Mouse (Mus musculus) heart, adult 9 months (tissue): ENCODE measurements at regions not wholly inside any gene's neighbourhood (a gene's known extent, or its start where the extent isn't known, plus 50 kb on each side); places are given as distances from the start of the nearest gene placed in this dataset.

ENCODE experiments used
- DNase-seq, 2 experiments: peaks; one replicate each; pipeline ENCODE4 v3.0.0; 2022; ENCODE audit warnings: low spot score in 2 of 2

DNA sequence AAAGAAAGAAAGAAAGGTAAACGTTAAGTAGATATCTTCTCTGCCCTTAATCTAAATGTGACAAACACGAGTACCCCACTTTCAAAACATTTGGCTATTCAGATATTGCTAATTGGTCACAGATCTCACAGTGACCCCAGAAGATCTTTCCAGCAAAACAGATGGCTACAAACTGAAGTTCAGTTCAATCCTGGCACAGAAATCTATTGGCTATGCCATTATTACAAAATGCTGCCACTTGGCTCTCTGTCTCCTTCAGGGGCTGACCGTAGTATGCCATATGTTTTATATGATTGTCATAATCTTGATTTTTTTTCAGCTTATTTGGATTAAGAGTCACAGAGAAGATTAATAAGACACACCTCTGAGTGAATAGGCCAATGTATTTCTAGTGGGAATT is 873.2 kb downstream of the Slc22a22 start:
- DNase-seq = no peak

DNA sequence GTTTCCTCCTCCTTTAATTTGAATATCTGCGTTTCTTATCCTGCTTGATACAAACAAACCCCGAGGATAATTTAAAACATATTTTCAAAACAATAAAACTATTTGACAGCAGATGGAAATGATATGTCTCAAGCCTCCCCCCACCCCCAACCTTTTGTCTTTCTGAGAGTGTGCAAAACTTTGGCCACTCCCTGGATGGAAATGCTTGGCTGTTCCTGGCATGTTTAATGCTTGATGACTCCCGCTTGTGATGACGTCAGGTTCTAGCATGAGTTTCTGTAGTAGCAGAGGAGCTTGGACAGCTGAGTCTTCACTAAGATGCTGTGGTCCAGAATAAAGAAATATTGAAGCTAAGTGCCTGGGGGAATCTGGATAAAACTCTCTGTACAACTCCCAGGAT is 884.8 kb downstream of the Slc22a22 start:
- DNase-seq = no peak

DNA sequence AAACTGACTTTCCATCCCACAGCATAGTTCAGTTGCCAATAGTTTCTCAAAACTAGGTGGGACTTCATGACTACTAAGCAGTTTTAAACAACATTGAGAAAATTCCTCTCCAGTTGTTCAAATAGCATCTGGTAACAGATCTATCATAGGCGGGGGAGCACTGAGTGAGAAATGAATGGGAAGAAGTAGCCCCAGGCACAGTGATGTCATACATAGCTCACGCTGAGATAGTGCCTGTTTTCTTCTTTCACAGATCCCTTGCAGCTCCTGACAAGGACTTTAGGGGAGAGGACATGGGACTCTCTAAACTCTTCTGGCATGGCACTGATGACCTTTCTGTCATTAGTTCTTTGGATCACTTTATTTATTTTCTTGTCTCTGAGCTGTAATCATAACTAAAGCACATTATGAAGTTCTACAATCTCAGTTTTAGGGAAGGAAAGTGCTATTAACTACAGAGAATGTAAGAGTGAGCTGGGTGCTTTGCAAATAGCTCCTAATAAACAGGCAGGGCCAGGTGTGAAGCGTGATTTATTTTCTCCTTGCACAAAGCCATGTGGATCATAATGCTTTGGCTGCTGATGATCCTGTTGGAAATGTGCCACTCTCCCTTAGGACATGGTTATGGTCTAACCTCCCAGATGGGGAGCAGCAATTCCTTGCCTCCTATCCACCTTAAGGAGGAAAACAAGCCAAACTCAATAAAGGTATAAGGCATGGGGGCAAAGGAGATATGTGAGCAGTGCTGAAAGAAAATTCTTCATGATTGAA is 896.5 kb downstream of the Slc22a22 start:
- no peak for DNase-seq

DNA sequence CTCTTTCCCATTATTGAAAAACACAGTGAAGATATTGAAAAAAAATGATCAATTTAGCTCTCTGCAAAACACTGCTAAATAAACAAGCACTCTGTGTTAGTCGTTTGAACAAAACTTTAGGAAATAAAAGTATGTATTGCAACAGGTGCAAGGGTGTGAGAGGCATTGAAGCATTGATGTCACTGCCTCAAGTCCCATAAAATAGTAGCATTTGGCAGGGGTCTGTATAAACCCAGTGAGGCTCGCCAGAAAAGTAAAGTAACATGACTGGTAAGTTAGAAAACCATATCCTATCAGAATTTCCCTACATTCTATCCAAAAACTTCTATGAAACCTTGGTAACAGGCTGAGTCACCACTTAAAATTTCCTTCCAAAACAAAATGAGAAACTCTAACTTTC is 914.2 kb downstream of the Slc22a22 start:
- DNase-seq = no peak

DNA sequence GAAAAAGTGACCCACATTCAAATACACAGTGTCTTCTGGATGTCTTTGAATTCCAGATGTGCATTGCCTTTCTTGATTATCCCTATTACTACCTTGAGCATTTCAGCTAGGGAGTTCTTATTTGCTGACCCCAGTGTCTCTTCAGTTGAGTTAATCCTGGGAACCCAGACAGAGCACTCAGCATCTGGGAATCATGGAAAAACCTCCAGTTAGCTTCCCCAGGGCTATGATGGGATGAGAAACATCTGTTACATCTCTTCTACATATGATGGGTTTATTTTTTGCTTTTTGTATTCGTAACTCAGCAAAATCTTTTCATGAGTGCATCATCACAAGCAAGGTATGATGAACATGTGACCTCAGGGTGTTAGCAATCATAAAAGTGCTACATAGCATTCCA is 914.6 kb downstream of the Slc22a22 start:
- DNase-seq = peak; percentile 3 to 6

DNA sequence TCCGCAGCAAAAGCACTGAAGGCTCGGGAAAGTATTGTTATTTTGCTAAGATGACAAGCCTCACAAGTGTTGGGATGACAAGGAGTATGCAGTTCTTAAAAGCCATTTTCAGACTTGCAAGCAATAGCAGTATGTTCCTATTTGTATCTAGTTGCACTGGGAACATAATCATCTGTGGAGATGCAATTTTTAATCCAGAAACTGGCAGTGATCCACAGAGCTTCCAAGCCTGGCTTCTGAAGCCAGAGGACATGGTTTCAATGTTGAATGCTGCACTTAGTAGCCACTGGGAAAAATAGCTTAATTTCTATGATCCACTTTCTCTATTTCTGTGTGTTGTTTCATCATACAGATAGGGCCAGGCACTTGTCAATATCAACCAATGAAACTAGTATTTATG is 915.3 kb downstream of the Slc22a22 start:
- peak in 1 of 2 experiments; percentile 12 for DNase-seq

DNA sequence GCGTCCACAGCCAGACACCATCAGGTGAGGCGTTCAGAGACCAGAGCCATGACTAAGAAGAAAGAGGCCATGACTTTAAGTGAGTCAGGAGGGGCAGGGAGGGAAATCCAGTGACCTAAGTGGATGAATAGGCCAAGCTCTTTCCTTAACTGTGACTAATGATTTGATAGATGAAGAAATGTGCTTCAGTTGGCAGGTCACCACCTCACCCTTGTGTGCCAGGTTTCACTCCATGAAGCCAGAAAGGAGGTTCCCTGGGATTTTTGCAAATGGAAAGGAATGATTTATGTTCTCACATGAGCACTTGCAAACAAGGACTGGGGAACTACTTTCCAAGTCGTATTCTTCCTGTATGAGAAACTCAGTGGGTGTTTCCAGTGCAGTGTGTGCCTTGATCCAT is 923.0 kb downstream of the Slc22a22 start:
- peak; percentile 10 to 29 for DNase-seq

DNA sequence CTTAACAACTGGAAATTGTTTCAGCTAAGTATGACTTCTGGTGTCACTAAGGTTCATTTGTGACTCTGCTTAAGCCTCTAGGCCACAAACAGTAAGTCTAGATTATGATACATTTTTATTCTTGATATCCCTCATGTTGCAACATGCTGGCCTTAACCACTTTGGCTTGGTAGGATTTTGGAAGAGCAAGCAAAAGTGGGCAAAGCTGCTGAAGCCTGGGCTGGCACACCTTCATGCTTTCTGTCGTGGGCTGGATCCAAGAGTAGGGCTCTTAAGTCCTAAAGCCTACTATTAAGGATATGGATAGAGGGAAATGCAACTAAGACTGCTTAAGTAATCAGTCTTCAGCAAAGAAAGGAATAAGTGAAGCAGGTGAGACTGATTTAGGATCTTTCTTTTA is 923.6 kb downstream of the Slc22a22 start:
- DNase-seq = no peak

DNA sequence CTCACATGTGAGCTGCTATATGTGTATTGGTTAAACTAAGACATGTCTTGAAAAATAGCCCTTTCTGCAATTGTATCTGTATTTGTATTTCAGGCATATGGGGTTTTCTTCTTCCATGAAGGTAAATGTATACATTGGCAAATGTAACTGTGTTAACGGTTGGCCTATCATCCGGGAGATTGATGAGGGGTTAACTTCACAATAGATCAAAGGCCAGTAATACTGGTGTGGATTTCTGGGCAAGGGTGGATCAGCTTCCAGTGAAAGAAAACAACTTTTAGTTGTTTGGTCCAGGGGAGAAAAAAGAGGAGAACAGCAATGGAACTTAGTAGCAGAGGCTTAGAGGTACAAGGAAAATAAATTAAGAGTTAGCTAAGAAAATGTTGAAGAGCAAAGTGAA is 945.9 kb downstream of the Slc22a22 start:
- DNase-seq = no peak

DNA sequence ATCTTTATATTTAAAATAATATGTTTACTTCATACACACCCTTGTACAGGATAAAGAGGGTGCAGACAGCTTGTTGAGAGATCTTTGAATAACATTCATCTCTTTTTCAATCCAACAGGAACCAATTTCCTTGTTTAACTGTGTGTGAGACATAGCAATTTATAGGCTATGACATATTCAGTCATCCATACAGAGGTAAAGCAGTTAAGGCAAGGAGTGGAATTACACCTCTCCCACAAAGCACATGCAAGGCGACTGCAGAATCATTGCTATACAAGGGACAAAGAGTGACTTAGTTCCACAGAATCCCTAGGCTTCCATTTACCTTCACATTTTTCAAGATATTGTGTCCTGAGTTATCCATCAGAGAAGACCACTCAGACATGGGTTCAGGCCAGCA is 959.0 kb downstream of the Slc22a22 start:
- DNase-seq = no peak

DNA sequence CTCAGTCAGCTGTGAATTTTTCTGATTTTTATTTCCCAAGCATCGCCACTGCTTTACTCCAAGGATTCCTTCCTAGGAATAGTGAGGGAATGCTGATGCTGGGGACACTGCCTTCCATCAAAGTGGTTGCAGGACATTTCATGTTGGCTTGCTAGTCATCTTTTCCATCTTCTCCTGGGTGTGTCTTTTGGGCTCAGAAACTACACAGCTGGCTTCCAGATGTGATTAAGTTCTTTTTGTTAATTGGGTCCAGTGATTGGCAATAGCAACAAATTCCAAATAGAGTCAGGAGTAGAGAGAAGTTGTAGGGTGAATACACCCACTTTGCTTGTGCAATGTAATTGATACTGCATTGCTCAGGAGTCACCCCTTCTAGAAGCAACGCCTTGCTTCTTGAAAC is 961.3 kb downstream of the Slc22a22 start:
- peak in 1 of 2 experiments; percentile 6 for DNase-seq

DNA sequence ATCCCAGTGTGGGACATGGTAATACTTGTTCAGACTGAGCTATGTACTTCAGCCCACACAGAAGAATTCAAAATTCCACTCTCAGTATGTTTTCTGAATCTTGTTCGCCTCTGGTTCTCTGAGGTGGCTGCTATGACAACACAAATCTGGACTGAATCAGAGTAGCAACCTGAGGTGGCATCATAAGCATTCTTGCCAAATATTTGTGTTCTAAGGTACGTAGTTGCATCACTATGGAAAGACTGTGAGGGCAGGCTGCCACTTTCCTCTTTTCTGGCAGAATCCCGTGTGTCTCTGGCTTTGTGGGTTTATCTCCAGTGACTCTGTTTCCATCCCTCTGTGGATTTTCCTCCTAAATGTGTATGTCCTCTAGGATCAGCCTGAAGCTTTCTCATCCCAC is 978.7 kb downstream of the Slc22a22 start:
- DNase-seq = no peak

DNA sequence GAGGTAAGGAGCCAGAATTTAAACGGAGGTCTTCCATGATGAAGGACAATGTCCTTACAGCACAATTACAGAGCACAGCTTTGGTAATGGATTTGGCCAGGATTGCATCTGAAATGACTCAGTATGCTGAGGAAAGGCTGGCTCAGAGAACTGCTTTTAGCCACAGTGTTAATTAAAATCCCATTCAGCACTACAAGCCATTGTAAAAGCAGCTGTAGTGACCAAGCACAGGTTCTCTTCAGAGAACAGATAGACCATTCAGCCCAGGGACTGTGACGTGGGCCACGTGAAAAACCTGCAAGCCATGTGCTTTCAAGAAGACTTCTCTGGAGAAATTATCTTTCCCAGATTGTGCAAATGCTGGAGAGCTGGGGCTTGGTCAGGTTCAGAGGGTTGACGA is 979.7 kb downstream of the Slc22a22 start:
- DNase-seq = no peak

DNA sequence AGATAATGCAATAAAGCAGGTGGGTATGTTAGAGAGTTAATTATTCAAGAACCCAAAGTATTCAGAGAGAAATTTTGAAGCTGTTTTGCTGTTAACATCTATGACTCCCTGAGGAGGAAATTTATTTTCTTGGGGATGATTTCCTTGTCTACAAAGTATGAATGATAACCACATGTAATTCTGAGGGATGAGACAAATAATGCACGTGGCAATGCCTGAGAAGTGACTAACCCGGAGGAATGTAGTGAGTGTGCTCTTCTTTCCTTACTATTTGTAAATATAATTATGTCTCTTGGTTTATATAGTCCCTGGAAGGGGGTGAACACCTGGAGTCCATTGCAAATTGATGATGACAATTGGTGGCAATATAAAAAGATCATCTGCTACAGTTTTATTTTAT is 981.1 kb downstream of the Slc22a22 start:
- DNase-seq = no peak

DNA sequence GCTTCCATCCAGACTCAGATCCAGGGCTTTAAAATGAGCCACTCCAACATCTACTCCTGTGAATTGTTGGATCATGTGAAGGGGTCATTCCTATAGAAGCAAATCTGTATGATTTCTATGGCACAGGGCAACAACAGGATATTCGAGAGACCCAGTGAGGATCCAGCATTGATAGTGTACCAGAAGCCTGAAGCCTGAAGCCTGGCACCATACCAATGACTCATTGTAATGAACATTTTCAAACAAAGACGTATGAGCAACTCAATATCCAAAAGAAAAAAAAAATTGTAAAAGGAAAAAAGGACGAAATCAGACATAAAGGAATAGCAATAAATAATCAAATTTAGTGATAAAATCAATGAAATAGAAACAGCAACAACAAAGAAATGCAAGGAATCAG is 991.5 kb downstream of the Slc22a22 start:
- DNase-seq = no peak

DNA sequence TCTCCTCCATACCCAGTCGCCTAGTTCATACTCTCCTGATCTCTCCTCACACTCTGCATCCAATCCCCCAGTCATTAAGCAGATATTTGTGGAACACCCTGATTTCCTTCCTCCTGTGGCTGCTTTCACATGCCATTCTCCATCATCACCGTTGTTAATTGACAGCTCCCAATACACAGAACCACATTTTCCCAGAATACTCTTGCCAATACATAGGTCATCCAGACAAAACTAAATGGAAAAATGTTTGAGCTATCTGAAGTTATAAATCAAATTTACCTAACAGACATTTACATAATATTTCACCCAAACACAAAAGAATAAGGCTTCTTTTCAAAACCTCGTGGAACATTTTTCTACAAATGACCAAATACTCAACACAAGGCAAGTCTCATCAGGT is 992.7 kb downstream of the Slc22a22 start:
- no peak for DNase-seq

DNA sequence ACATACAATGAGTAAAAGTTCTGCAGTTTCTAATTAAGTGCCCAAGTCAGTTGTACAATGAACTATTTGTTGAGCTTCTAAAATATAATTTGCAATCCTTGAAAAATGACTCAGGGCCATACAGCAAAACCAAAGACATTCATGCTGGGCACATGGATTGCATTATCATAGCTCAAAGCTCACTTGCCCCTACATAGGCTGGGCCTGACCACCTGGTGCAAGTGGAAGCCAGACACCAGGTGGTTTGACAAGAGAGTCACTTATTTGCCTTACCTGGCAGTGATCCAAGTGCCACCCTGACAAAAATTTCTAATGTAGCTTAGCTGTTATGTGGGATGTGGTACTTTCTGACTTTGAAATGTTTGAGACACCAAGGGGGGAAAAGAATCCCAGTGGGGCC is 997.7 kb downstream of the Slc22a22 start:
- no peak for DNase-seq

DNA sequence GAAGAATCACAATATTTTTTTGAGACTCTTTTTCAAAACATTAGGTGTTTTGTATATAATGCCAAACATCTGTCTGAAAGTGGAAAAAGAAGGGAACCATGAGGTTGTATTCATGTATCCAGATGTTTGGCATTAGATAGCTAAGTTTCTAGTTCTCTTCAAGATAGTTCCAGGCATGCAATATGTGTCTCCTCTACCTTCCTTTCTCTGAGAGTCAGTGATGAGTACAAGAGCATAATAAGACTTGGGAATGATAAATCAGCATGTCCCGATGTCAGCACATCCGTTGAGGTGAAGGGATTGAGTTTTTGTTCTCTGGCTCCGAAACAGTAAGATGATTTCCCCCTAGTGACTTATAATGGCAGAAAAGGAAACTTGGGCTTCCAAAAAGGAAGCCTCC is 998.4 kb downstream of the Slc22a22 start:
- DNase-seq = no peak

DNA sequence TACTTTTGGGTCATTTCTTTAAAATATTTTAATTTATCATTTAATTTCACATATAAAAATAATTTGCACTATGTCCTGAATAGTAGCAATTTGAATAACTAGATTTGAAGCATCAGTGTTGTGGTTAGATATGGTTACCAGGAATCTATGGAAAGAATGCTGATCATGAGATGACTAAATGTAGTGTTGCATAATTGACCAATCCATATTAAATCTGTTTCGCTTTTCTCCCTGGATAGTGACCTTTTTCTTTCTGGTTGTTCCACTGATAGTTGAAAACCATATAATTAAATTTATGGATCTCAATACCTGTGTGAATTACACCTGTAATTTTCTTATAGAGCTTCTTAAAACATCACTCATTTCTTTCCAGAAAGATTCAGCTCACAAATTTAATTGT is 1003.7 kb downstream of the Slc22a22 start:
- DNase-seq = no peak

DNA sequence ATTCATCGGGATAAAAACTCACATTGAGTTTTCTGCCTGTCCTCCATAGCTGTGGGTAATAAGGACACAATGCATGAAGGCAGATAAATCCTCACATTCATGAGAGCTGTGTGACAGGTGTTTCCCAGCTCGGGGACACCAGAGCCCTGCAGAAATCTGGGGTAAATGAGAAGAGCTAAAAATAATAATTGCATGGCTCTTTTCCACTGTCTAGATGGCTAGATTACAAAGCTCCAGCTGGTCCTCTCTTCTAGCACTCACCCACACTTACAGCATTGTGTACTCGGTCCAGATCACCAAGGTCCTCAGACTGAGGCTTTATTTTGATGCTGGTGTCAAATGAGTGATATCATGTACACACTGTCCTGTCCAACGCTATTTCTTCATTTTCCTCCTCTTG is 1025.5 kb downstream of the Slc22a22 start:
- no peak for DNase-seq

DNA sequence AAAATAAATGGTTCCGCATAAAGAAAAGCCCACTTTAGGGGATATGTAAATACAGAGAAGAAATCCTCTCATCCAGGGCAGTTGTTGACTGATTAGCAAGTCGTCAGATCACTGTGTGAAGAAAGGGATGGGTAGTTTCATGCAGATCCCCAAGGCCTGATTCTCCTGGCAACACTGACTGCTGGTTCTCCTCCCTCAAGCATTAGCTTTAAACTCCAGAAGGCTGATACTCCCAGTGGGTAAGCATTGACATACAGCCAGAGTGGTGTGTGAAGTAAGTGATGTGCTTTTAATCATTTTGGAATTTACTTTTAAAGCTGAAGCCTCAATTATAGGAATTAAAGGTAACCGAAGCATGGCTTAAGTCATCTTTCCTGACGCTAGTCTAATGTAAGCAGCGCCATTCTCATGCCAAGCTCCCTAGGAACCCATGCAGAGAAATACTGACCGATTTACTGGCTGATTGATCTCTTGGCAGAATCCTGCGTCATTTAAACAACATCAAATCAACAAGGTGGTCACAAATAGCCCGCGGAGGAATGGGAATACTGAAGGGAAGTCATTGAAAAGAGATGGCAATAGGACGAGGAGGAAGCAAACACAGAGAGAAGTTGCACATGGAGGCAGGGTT is 1029.3 kb downstream of the Slc22a22 start:
- no peak for DNase-seq

DNA sequence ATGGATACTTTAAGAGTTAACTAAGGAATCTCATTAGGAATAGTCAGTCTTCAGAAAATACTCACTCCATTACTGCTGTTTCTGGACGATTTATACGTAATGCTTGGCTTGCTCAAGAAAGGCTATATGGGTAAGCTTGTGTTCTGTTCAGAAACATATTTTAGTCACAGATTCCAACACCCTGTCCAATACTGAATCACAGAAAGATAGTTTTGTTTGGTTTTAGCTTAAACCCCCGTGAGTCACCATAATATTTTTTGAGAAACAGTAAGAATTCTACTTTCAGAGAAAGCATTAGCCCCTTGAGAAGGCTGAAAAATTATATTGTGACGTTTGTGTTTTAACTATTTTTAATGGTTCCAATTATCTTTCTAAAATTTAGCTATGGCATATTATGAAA is 1037.3 kb downstream of the Slc22a22 start:
- DNase-seq = no peak

DNA sequence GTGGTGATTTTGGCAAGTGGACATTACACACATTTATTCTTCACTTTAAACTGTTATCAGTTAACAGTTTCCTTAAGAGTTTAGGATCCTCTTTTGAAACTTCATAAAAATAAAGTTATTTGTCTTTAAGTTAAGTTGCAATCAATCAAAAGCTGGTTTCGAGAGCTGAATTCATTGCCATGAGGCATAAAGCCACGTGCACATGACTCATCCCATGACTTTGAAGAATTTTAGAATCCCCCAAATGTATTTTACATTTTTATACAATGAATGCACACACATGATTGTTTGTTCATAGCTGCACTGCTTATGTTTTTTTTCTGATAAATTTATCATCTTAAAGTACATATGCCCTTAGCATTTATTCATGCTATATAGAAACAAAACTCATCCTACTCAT is 1039.1 kb downstream of the Slc22a22 start:
- DNase-seq = no peak

DNA sequence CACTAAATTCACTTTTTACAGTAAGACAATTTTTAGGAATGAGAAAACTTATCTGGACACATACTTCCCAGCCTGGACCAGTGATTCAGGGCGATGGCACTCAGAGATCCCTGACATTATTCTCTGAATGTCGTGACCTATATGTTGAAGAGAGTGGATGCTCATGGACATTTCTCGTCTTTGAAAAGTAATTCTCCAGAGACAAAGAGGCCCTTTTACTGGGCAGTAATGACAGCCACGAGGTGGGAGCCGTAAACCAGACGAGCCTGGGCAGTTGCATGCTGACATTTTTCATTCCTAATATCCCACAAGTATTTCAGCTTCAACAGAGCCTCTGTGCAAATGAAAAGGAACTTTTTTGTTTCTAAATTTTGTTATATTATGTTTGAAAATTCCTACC is 1041.3 kb downstream of the Slc22a22 start:
- DNase-seq = no peak
